Mouse (Mus musculus): Measurements from ENCODE around the gene Spi1. TPM values are rescaled to one million over a fixed set of nuclear protein-coding genes. Genes with fewer than 3 reads are reported as not detected.

Gene Spi1
- polyA plus RNA-seq, 1 experiment from 2014 or later, result 6.4 TPM

- no peak for ATAC-seq (ENCODE audit: low read depth)
- Histone ChIP-seq H3K9me3 (ENCODE audit: control insufficient read depth, low read length) (no peaks in the 10 kb centered on the region), H3K9ac (ENCODE audit: low read length) (peak overlapping the region; percentile 79), H3K27me3 (ENCODE audit: control insufficient read depth, insufficient read depth, low read depth, low read length) (no peaks in the 10 kb centered on the region), H3K27ac (ENCODE audit: low read length) (no peak overlapping the region), H3K4me3 (ENCODE audit: low read length) (peak overlapping the region; percentile 60), H3K4me1 (replicated peaks; ENCODE audit: control insufficient read depth, insufficient read depth, low read length) (peaks cover 6% of the 10 kb centered on the region), H3K36me3 (ENCODE audit: control insufficient read depth, insufficient read depth, low read length) (no peaks in the 10 kb centered on the region), H3K4me2 (ENCODE audit: low read depth, low read length) (peak overlapping the region; percentile 96)
- 14% methylated on average over 12 of the region's 12 CpGs for WGBS
These were observed 4.3 kb upstream of the Spi1 start for GRCm38 (mm10) chr2:91077957-91078313.

GRCm38 (mm10) chr2:91078314-91079025 is 3.7 kb upstream of the Spi1 start:
- peak overlapping the region; percentile 60 for H3K4me3 ChIP-seq (ENCODE audit: low read length)
- peaks cover 6% of the 10 kb centered on the region for H3K4me1 ChIP-seq (replicated peaks; ENCODE audit: control insufficient read depth, insufficient read depth, low read length)
- H3K9me3 ChIP-seq (ENCODE audit: control insufficient read depth, low read length), result no peaks in the 10 kb centered on the region
- H3K27me3 ChIP-seq (ENCODE audit: control insufficient read depth, insufficient read depth, low read depth, low read length), result no peaks in the 10 kb centered on the region
- peak overlapping the region; percentile 96 for H3K4me2 ChIP-seq (ENCODE audit: low read depth, low read length)
- peak overlapping the region; percentile 79 for H3K9ac ChIP-seq (ENCODE audit: low read length)
- under 1% methylated on average over 25 of the region's 36 CpGs for WGBS
- no peak overlapping the region for H3K27ac ChIP-seq (ENCODE audit: low read length)
- H3K36me3 ChIP-seq (ENCODE audit: control insufficient read depth, insufficient read depth, low read length), result no peaks in the 10 kb centered on the region
- peak; percentile 74 for ATAC-seq (ENCODE audit: low read depth)

- H3K27ac ChIP-seq (ENCODE audit: low read length), result no peak overlapping the region
These were observed 3.2 kb upstream of the Spi1 start for GRCm38 (mm10) chr2:91079026-91079384.

GRCm38 (mm10) chr2:91080784-91081513 is 1.2 kb upstream of the Spi1 start:
- WGBS, result 68% methylated on average over 8 of the region's 8 CpGs
- no peak overlapping the region for H3K4me3 ChIP-seq (ENCODE audit: low read length)
- H3K27me3 ChIP-seq (ENCODE audit: control insufficient read depth, insufficient read depth, low read depth, low read length), result no peaks in the 10 kb centered on the region
- H3K4me1 ChIP-seq (replicated peaks; ENCODE audit: control insufficient read depth, insufficient read depth, low read length), result peaks cover 6% of the 10 kb centered on the region
- H3K36me3 ChIP-seq (ENCODE audit: control insufficient read depth, insufficient read depth, low read length), result no peaks in the 10 kb centered on the region
- H3K9ac ChIP-seq (ENCODE audit: low read length), result no peak overlapping the region
- H3K27ac ChIP-seq (ENCODE audit: low read length), result no peak overlapping the region
- H3K9me3 ChIP-seq (ENCODE audit: control insufficient read depth, low read length), result no peaks in the 10 kb centered on the region
- no peak overlapping the region for H3K4me2 ChIP-seq (ENCODE audit: low read depth, low read length)
- no peak for ATAC-seq (ENCODE audit: low read depth)

More at GRCm38 (mm10) chr2:91079026-91079384, 3.2 kb upstream of the Spi1 start:
- ATAC-seq (ENCODE audit: low read depth), result no peak
- 25% methylated on average over 5 of the region's 5 CpGs for WGBS
- H3K27me3 ChIP-seq (ENCODE audit: control insufficient read depth, insufficient read depth, low read depth, low read length), result no peaks in the 10 kb centered on the region
- H3K4me3 ChIP-seq (ENCODE audit: low read length), result peak overlapping the region; percentile 60
- H3K9me3 ChIP-seq (ENCODE audit: control insufficient read depth, low read length), result no peaks in the 10 kb centered on the region
- peak overlapping the region; percentile 79 for H3K9ac ChIP-seq (ENCODE audit: low read length)
- no peaks in the 10 kb centered on the region for H3K36me3 ChIP-seq (ENCODE audit: control insufficient read depth, insufficient read depth, low read length)
- H3K4me2 ChIP-seq (ENCODE audit: low read depth, low read length), result peak overlapping the region; percentile 96
- peaks cover 6% of the 10 kb centered on the region for H3K4me1 ChIP-seq (replicated peaks; ENCODE audit: control insufficient read depth, insufficient read depth, low read length)

GRCm38 (mm10) chr2:91082844-91083243 is 654 bp downstream of the Spi1 start:
- H3K4me3 ChIP-seq (ENCODE audit: low read length), result no peak overlapping the region
- no peak overlapping the region for H3K4me2 ChIP-seq (ENCODE audit: low read depth, low read length)
- whole genome bisulfite sequencing, result 61% methylated on average over 11 of the region's 11 CpGs
- no peaks in the 10 kb centered on the region for H3K9me3 ChIP-seq (ENCODE audit: control insufficient read depth, low read length)
- peaks cover 6% of the 10 kb centered on the region for H3K4me1 ChIP-seq (replicated peaks; ENCODE audit: control insufficient read depth, insufficient read depth, low read length)
- no peaks in the 10 kb centered on the region for H3K36me3 ChIP-seq (ENCODE audit: control insufficient read depth, insufficient read depth, low read length)
- H3K27ac ChIP-seq (ENCODE audit: low read length), result peak overlapping the region; percentile 38
- H3K9ac ChIP-seq (ENCODE audit: low read length), result 0 out of 2 replicates have a peak overlapping the region, but pooled peaks have one; percentile 11
- ATAC-seq (ENCODE audit: low read depth), result peak; percentile 63
- no peaks in the 10 kb centered on the region for H3K27me3 ChIP-seq (ENCODE audit: control insufficient read depth, insufficient read depth, low read depth, low read length)

GRCm38 (mm10) chr2:91083366-91083940 is 1.3 kb downstream of the Spi1 start:
- 55% methylated on average over 1 of the region's 1 CpGs for WGBS
- Histone ChIP-seq H3K4me3 (ENCODE audit: low read length) (no peak overlapping the region), H3K4me2 (ENCODE audit: low read depth, low read length) (no peak overlapping the region), H3K36me3 (ENCODE audit: control insufficient read depth, insufficient read depth, low read length) (no peaks in the 10 kb centered on the region), H3K27me3 (ENCODE audit: control insufficient read depth, insufficient read depth, low read depth, low read length) (no peaks in the 10 kb centered on the region), H3K9ac (ENCODE audit: low read length) (no peak overlapping the region), H3K27ac (ENCODE audit: low read length) (peak overlapping the region; percentile 9; the same call in 1 of the 2 replicates), H3K4me1 (replicated peaks; ENCODE audit: control insufficient read depth, insufficient read depth, low read length) (peaks cover 6% of the 10 kb centered on the region), H3K9me3 (ENCODE audit: control insufficient read depth, low read length) (no peaks in the 10 kb centered on the region)
- ATAC-seq (ENCODE audit: low read depth), result no peak

- peaks cover under 1% of the 10 kb centered on the region for H3K4me1 ChIP-seq (replicated peaks; ENCODE audit: control insufficient read depth, insufficient read depth, low read length)
- H3K4me3 ChIP-seq (ENCODE audit: low read length), result no peak overlapping the region
- no peaks in the 10 kb centered on the region for H3K36me3 ChIP-seq (ENCODE audit: control insufficient read depth, insufficient read depth, low read length)
- no peaks in the 10 kb centered on the region for H3K9me3 ChIP-seq (ENCODE audit: control insufficient read depth, low read length)
- H3K4me2 ChIP-seq (ENCODE audit: low read depth, low read length), result no peak overlapping the region
- whole genome bisulfite sequencing, result 67% methylated on average over 15 of the region's 15 CpGs
- no peak overlapping the region for H3K9ac ChIP-seq (ENCODE audit: low read length)
- ATAC-seq (ENCODE audit: low read depth), result no peak
- no peaks in the 10 kb centered on the region for H3K27me3 ChIP-seq (ENCODE audit: control insufficient read depth, insufficient read depth, low read depth, low read length)
- H3K27ac ChIP-seq (ENCODE audit: low read length), result no peak overlapping the region
These were observed 2.1 kb downstream of the Spi1 start for GRCm38 (mm10) chr2:91084179-91084820.

GRCm38 (mm10) chr2:91085494-91086391 is 3.6 kb downstream of the Spi1 start:
- no peak overlapping the region for H3K4me3 ChIP-seq (ENCODE audit: low read length)
- no peaks in the 10 kb centered on the region for H3K9me3 ChIP-seq (ENCODE audit: control insufficient read depth, low read length)
- no peak overlapping the region for H3K9ac ChIP-seq (ENCODE audit: low read length)
- no peaks in the 10 kb centered on the region for H3K27me3 ChIP-seq (ENCODE audit: control insufficient read depth, insufficient read depth, low read depth, low read length)
- 83% methylated on average over 14 of the region's 14 CpGs for WGBS
- ATAC-seq (ENCODE audit: low read depth), result no peak
- no peaks in the 10 kb centered on the region; the same call in 1 of the 2 replicates for H3K4me1 ChIP-seq (replicated peaks; ENCODE audit: control insufficient read depth, insufficient read depth, low read length)
- no peaks in the 10 kb centered on the region for H3K36me3 ChIP-seq (ENCODE audit: control insufficient read depth, insufficient read depth, low read length)
- no peak overlapping the region for H3K4me2 ChIP-seq (ENCODE audit: low read depth, low read length)
- H3K27ac ChIP-seq (ENCODE audit: low read length), result no peak overlapping the region
